Comparison of ENCODE assay signal across 16 mouse cellular contexts in the genomic region with DNA sequence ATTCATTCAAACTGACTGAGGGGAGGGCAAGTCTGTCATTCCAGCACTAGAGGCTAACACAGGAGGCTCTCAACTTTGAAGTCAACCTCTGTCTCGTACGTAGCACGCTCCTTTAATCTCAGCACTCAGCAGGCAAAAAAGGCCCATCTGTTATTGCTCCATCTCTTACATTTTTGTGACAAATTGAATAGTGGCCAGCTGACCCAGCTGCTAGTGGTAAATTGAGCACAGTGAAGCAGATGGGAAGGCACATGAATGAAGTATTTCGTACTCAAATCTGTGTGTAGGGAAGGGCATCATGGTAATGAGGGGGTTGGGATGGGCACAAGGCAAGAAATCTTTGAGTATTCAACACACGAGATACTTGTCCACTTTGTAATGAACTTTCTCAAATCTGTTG.
"Had no signal": no experiment of that assay in that cellular context is flagged by ENCODE, and none has a peak within 500 bp of the region (broad histone marks: within the 10 kb centered on the region; RNA-seq: fewer than 3 reads in every experiment).

No protein-coding gene starts in this region.

- H3K4me3 ChIP-seq: limb, embryonic 15.5 days; liver, embryonic 12.5 days; midbrain, embryonic 10.5 days; neural tube, embryonic 13.5 days had no signal

- H3K4me2 ChIP-seq: limb, embryonic 15.5 days; liver, embryonic 12.5 days; lung, embryonic 14.5 days; neural tube, embryonic 13.5 days had no signal

- DNase-seq: kidney, adult 9 months; kidney, postnatal 36 days; lung, embryonic 14.5 days; lung, postnatal 10 days; lung, postnatal 4 days; midbrain, embryonic 14.5 days; retina, postnatal 1 day; right cerebral cortex, postnatal 4 days; spleen, adult 18-20 months; thymus, adult 18-20 months; thymus, postnatal 14 days had no signal

- H3K27me3 ChIP-seq: limb, embryonic 15.5 days; liver, embryonic 12.5 days; neural tube, embryonic 13.5 days had no signal

- H3K4me1 ChIP-seq: limb, embryonic 15.5 days; liver, embryonic 12.5 days; midbrain, embryonic 10.5 days; neural tube, embryonic 13.5 days had no signal

- H3K36me3 ChIP-seq: limb, embryonic 15.5 days; liver, embryonic 12.5 days; midbrain, embryonic 10.5 days; neural tube, embryonic 13.5 days had no signal

- ATAC-seq: liver, embryonic 12.5 days had no signal

- H3K9ac ChIP-seq: limb, embryonic 15.5 days; liver, embryonic 12.5 days; lung, embryonic 14.5 days; neural tube, embryonic 13.5 days had no signal

- H3K9me3 ChIP-seq: limb, embryonic 15.5 days; liver, embryonic 12.5 days; midbrain, embryonic 10.5 days; neural tube, embryonic 13.5 days had no signal

- H3K27ac ChIP-seq: kidney, postnatal 0 days; limb, embryonic 15.5 days; liver, embryonic 12.5 days; midbrain, embryonic 10.5 days; neural tube, embryonic 13.5 days had no signal
